Mouse (Mus musculus): Measurements from ENCODE around the gene Rnf212b. TPM values are rescaled to one million over a fixed set of nuclear protein-coding genes. Genes with fewer than 3 reads are reported as not detected.

Rnf212b gene
- total and polyA plus RNA-seq, 3 experiments: not detected

GRCm38 (mm10) chr14:54860511-54860910 is 46.6 kb downstream of the Rnf212b start:
- TF ChIP-seq RAD21 (IDR thresholded peaks at IDR 0.05; ENCODE audit: low read depth, low read length) (peak; percentile 36), SMC3 (IDR thresholded peaks at IDR 0.05; ENCODE audit: low read depth, low read length) (peak; percentile 52), CTCF (conservative IDR thresholded peaks at IDR 0.05 in 1 of 2, IDR thresholded peaks at IDR 0.05 in 1 of 2; ENCODE audit: low read depth in 2 of 2, low read length in 2 of 2) (peak; percentile 71 to 81), RCOR1 (conservative IDR thresholded peaks at IDR 0.05; ENCODE audit: low read depth, low read length) (no peak)
- Histone ChIP-seq H3K27me3 (replicated peaks) (no peaks in the 10 kb centered on the region), H3K36me3 (replicated peaks in 1 of 2; ENCODE audit: control insufficient read depth in 1 of 2, insufficient read depth in 1 of 2, low read length in 1 of 2) (peaks cover 0 to 11% of the 10 kb centered on the region in 2 experiments), H3K4me3 (replicated peaks in 1 of 3; ENCODE audit: low read depth in 2 of 3, low read length in 2 of 3, poor library complexity in 1 of 3) (no peak overlapping the region), H3K4me2 (ENCODE audit: insufficient read depth, low read depth, poor library complexity, severe bottlenecking) (no peak overlapping the region), H3K79me2 (replicated peaks; ENCODE audit: control insufficient read depth, extremely low read depth, insufficient read depth, poor library complexity, severe bottlenecking) (no peaks in the 10 kb centered on the region), H3K9ac (ENCODE audit: insufficient read depth, low read depth) (no peak overlapping the region), H3K9me3 (replicated peaks; ENCODE audit: low read length) (no peaks in the 10 kb centered on the region), H3K27ac (ENCODE audit: insufficient read depth, low read depth) (no peak overlapping the region), H3K4me1 (ENCODE audit: control insufficient read depth in 1 of 2, insufficient read depth in 2 of 2) (peaks cover 0 to 13% of the 10 kb centered on the region in 2 experiments; a peak in 2 of 4 replicates)
- DNase-seq (ENCODE audit: extremely low read depth): peak; percentile 51
- in situ Hi-C loops (cut with MboI; ENCODE audit: low pct_ligation_motif_present, low pct_unique_long_range_greater_than_20kb, low sequenced_read_pairs) (no loop called here), dilution Hi-C loops (cut with MboI; ENCODE audit: extremely low pct_ligation_motif_present, extremely low pct_unique_long_range_greater_than_20kb, low sequenced_read_pairs) (no loop called here)

GRCm38 (mm10) chr14:54863501-54864312 is 49.8 kb downstream of the Rnf212b start:
- H3K4me1 ChIP-seq (ENCODE audit: control insufficient read depth in 1 of 2, insufficient read depth in 2 of 2): peaks cover 0 to 5% of the 10 kb centered on the region in 2 experiments; a peak in 2 of 4 replicates
- dilution Hi-C loops (cut with MboI; ENCODE audit: extremely low pct_ligation_motif_present, extremely low pct_unique_long_range_greater_than_20kb, low sequenced_read_pairs): no loop called here
- in situ Hi-C loops (cut with MboI; ENCODE audit: low pct_ligation_motif_present, low pct_unique_long_range_greater_than_20kb, low sequenced_read_pairs): no loop called here
- H3K79me2 ChIP-seq (replicated peaks; ENCODE audit: control insufficient read depth, extremely low read depth, insufficient read depth, poor library complexity, severe bottlenecking): no peaks in the 10 kb centered on the region
- H3K36me3 ChIP-seq (replicated peaks in 1 of 2; ENCODE audit: control insufficient read depth in 1 of 2, insufficient read depth in 1 of 2, low read length in 1 of 2): no peaks in the 10 kb centered on the region
- H3K27ac ChIP-seq (ENCODE audit: insufficient read depth, low read depth): peak overlapping the region; percentile 4; the same call in 1 of the 2 replicates
- peak overlapping the region; percentile 91 for H3K4me2 ChIP-seq (ENCODE audit: insufficient read depth, low read depth, poor library complexity, severe bottlenecking)
- no peaks in the 10 kb centered on the region for H3K9me3 ChIP-seq (replicated peaks; ENCODE audit: low read length)
- peak overlapping the region; percentile 95 for H3K9ac ChIP-seq (ENCODE audit: insufficient read depth, low read depth)
- peak; percentile 84 for DNase-seq (ENCODE audit: extremely low read depth)
- peak overlapping the region; percentile 74 to 89 (median 89) for H3K4me3 ChIP-seq (replicated peaks in 1 of 3; ENCODE audit: low read depth in 2 of 3, low read length in 2 of 3, poor library complexity in 1 of 3)
- H3K27me3 ChIP-seq (replicated peaks): no peaks in the 10 kb centered on the region
- TF ChIP-seq JUND (conservative IDR thresholded peaks at IDR 0.05; ENCODE audit: low read depth, low read length) (no peak), JUN (IDR thresholded peaks at IDR 0.05; ENCODE audit: insufficient read depth, low read depth, low read length) (no peak), ELF1 (IDR thresholded peaks at IDR 0.05; ENCODE audit: low read depth, low read length) (peak; percentile 64), TCF12 (IDR thresholded peaks at IDR 0.05; ENCODE audit: low read depth, low read length) (peak; percentile 70; the same call in 1 of the 2 replicates), NELFE (IDR thresholded peaks at IDR 0.05; ENCODE audit: low read depth, low read length) (peak; percentile 78; the same call in 1 of the 2 replicates), MAX (IDR thresholded peaks at IDR 0.05; ENCODE audit: low read length) (peak; percentile 78; the same call in 1 of the 2 replicates), SMC3 (IDR thresholded peaks at IDR 0.05; ENCODE audit: low read depth, low read length) (no peak), BHLHE40 (IDR thresholded peaks at IDR 0.05; ENCODE audit: low read depth, low read length) (no peak), RAD21 (IDR thresholded peaks at IDR 0.05; ENCODE audit: low read depth, low read length) (no peak), ZC3H11A (IDR thresholded peaks at IDR 0.05; ENCODE audit: low read depth, low read length) (no peak), RCOR1 (conservative IDR thresholded peaks at IDR 0.05; ENCODE audit: low read depth, low read length) (no peak), ZKSCAN1 (IDR thresholded peaks at IDR 0.05; ENCODE audit: borderline replicate concordance, low read depth, low read length) (no peak), ZNF384 (IDR thresholded peaks at IDR 0.05; ENCODE audit: low read depth, low read length) (no peak), MXI1 (IDR thresholded peaks at IDR 0.05; ENCODE audit: low read depth, low read length) (peak; percentile 58; the same call in 1 of the 2 replicates), GABPA (IDR thresholded peaks at IDR 0.05; ENCODE audit: insufficient replicate concordance, low read depth, low read length) (no peak), MAZ (IDR thresholded peaks at IDR 0.05; ENCODE audit: low read depth, low read length) (peak; percentile 29; the same call in 1 of the 2 replicates), KAT2A (IDR thresholded peaks at IDR 0.05; ENCODE audit: insufficient replicate concordance, low read length) (0 out of 2 replicates have a peak, but pooled peaks have one; percentile 25), UBTF (IDR thresholded peaks at IDR 0.05; ENCODE audit: low read depth, low read length) (no peak), HCFC1 (IDR thresholded peaks at IDR 0.05; ENCODE audit: low read depth, low read length) (0 out of 2 replicates have a peak, but pooled peaks have one; percentile 22), IRF4 (IDR thresholded peaks at IDR 0.05; ENCODE audit: low read depth, low read length) (0 out of 2 replicates have a peak, but pooled peaks have one; percentile 27), MYC (IDR thresholded peaks at IDR 0.05; ENCODE audit: low read depth, low read length) (no peak), TBP (conservative IDR thresholded peaks at IDR 0.05; ENCODE audit: low read depth, low read length) (0 out of 2 replicates have a peak, but pooled peaks have one; percentile 55), POLR2AphosphoS2 (IDR thresholded peaks at IDR 0.05; ENCODE audit: low read depth, low read length) (no peak), PAX5 (IDR thresholded peaks at IDR 0.05; ENCODE audit: low read length) (no peak), NRF1 (IDR thresholded peaks at IDR 0.05; ENCODE audit: low read depth, low read length) (no peak; the same call in 1 of the 2 replicates), POLR2A (IDR thresholded peaks at IDR 0.05; ENCODE audit: low read depth, low read length) (peak; percentile 73), E2F4 (IDR thresholded peaks at IDR 0.05; ENCODE audit: insufficient replicate concordance, low read depth, low read length) (no peak), MAFK (IDR thresholded peaks at IDR 0.05; ENCODE audit: insufficient replicate concordance, low read length) (no peak), USF2 (conservative IDR thresholded peaks at IDR 0.05; ENCODE audit: low read depth, low read length) (no peak)

Data from CH12.LX (cell line).